Mouse (Mus musculus) ES-E14 (cell line): Measurements from ENCODE around the gene Trim25. TPM values are rescaled to one million over a fixed set of nuclear protein-coding genes. Genes with fewer than 3 reads are reported as not detected.
"Not testable (repeated sequence)": the region's sequence is repeated elsewhere in the genome, so short reads cannot be mapped to it uniquely, and the experiment has no call there.

Source experiments
- DNase-seq: peaks from one replicate; pipeline ENCODE4 v3.0.0-alpha.2; 2013; ENCODE audit warnings: low read depth, low spot score
- H3K27ac ChIP-seq: 2 replicates; pipeline ENCODE4 v1.5.1; 2012; ENCODE audit warnings: low read depth, mild to moderate bottlenecking, low read length, moderate library complexity, mixed read lengths; ENCODE audit not compliant: poor library complexity, insufficient read depth, severe bottlenecking
- H3K36me3 ChIP-seq: 2 replicates; pipeline ENCODE4 v1.6.1; 2012; ENCODE audit warnings: mild to moderate bottlenecking, low read length, moderate library complexity, mixed read lengths; ENCODE audit not compliant: control insufficient read depth, poor library complexity, insufficient read depth, severe bottlenecking
- H3K4me1 ChIP-seq, 2 experiments: fragments of 150-350 bp in 1 of 2; sonication (generic) in 1 of 2; 2 replicates each; pipeline ENCODE4 v1.6.1; 2012; ENCODE audit warnings: low read length in 2 of 2, mild to moderate bottlenecking in 1 of 2, mixed read lengths in 1 of 2; ENCODE audit not compliant: control insufficient read depth in 2 of 2, insufficient read depth in 2 of 2, poor library complexity in 1 of 2
- H3K4me3 ChIP-seq, 2 experiments: fragments of 150-350 bp in 1 of 2; sonication (generic) in 1 of 2; 2 replicates each; pipeline ENCODE4 v1.5.1; 2012; ENCODE audit warnings: low read length in 2 of 2, low read depth in 1 of 2, mild to moderate bottlenecking in 1 of 2, mixed read lengths in 1 of 2; ENCODE audit not compliant: insufficient read depth in 1 of 2, poor library complexity in 1 of 2, severe bottlenecking in 1 of 2
- H3K9ac ChIP-seq: 2 replicates; pipeline ENCODE4 v1.6.1; 2012; ENCODE audit warnings: low read depth, mild to moderate bottlenecking, low read length, mixed read lengths; ENCODE audit not compliant: poor library complexity, insufficient read depth, severe bottlenecking
- H3K9me3 ChIP-seq: fragments of 150-350 bp; sonication (generic); 2 replicates; pipeline ENCODE4 v1.6.1; 2012; ENCODE audit warnings: low read depth, mild to moderate bottlenecking, low read length; ENCODE audit not compliant: control insufficient read depth, insufficient read depth
- CHD2 ChIP-seq: IDR thresholded peaks from 2 replicates; pipeline ENCODE4 v1.6.1; 2014; ENCODE audit warnings: mild to moderate bottlenecking, low read depth, low read length, inconsistent platforms
- HCFC1 ChIP-seq: IDR thresholded peaks from 2 replicates; pipeline ENCODE4 v1.6.1; 2012; ENCODE audit warnings: low read length, inconsistent platforms, borderline replicate concordance; ENCODE audit not compliant: insufficient read depth
- MAFK ChIP-seq: IDR thresholded peaks from 2 replicates; pipeline ENCODE4 v1.6.1; 2014; ENCODE audit warnings: mild to moderate bottlenecking, low read depth, low read length, inconsistent platforms; ENCODE audit not compliant: insufficient read depth
- ZC3H11A ChIP-seq: IDR thresholded peaks from 2 replicates; pipeline ENCODE4 v1.6.1; 2012; ENCODE audit warnings: low read depth, mild to moderate bottlenecking, inconsistent platforms, low read length, borderline replicate concordance
- ZNF384 ChIP-seq: IDR thresholded peaks from 2 replicates; pipeline ENCODE4 v1.6.1; 2012; ENCODE audit warnings: low read depth, low read length, inconsistent platforms
- in situ Hi-C, 2 experiments: fragments of 600-800 bp; cut with MboI; formaldehyde crosslinking; loops; one replicate each; pipeline ENCODE4 v1.15.1; 2025; ENCODE audit warnings: low sequenced_read_pairs in 2 of 2, inconsistent platforms in 1 of 2; ENCODE audit not compliant: unreplicated experiment in 2 of 2
- total RNA-seq: library from RNA; depleted of rRNA; stranded (reverse); fragments of 300-350 nt; gene quantifications from 2 replicates; pipeline ENCODE4 v1.2.3, GENCODE M21; 2012

Trim25 gene
- total RNA-seq, 1 experiment, result 37.8 TPM

- Histone ChIP-seq H3K36me3 (0 out of 2 replicates have a peak, but pooled peaks cover 6% of the 10 kb centered on the region), H3K4me3 (peak overlapping the region; percentile 27 to 46), H3K9ac (peak overlapping the region; percentile 40; the same call in 1 of the 2 replicates), H3K9me3 (no peaks in the 10 kb centered on the region), H3K27ac (peak overlapping the region; percentile 92; the same call in 1 of the 2 replicates), H3K4me1 (peaks cover 8 to 22% of the 10 kb centered on the region in 2 experiments)
- no peak for DNase-seq
- TF ChIP-seq MAFK (no peak), CHD2 (0 out of 2 replicates have a peak, but pooled peaks have one; percentile 12)
- in situ Hi-C loops, result no loop called here
These were observed 3.6 kb upstream of the Trim25 start for GRCm38 (mm10) chr11:88995616-88996015.

GRCm38 (mm10) chr11:88996427-88996826, 2.7 kb upstream of the Trim25 start:
- Histone ChIP-seq H3K36me3 (peaks cover 2% of the 10 kb centered on the region; the same call in 1 of the 2 replicates), H3K4me1 (peaks cover 8 to 22% of the 10 kb centered on the region in 2 experiments), H3K9me3 (no peaks in the 10 kb centered on the region), H3K9ac (peak overlapping the region; percentile 40; the same call in 1 of the 2 replicates), H3K4me3 (peak overlapping the region; percentile 27 to 46), H3K27ac (peak overlapping the region; percentile 92)
- no peak for TF ChIP-seq CHD2
- no peak for TF ChIP-seq HCFC1
- no peak for TF ChIP-seq ZNF384
- TF ChIP-seq ZC3H11A, result no peak
- no peak for TF ChIP-seq MAFK
- peak; percentile 64 for DNase-seq
- in situ Hi-C loops, result no loop called here

- DNase-seq, H3K9me3 ChIP-seq, H3K9ac ChIP-seq, in situ Hi-C loops, H3K36me3 ChIP-seq, H3K4me3 ChIP-seq: not testable (repeated sequence)
- TF ChIP-seq ZNF384 (peak; percentile 32; the same call in 1 of the 2 replicates), MAFK (peak; percentile 66; the same call in 1 of the 2 replicates)
- Histone ChIP-seq H3K27ac (peak overlapping the region; percentile 92; the same call in 1 of the 2 replicates), H3K4me1 (peaks cover 8 to 24% of the 10 kb centered on the region in 2 experiments)
These were observed 1.8 kb upstream of the Trim25 start for GRCm38 (mm10) chr11:88997343-88997742.

GRCm38 (mm10) chr11:88998406-88998805, 770 bp upstream of the Trim25 start:
- peaks cover 9% of the 10 kb centered on the region; the same call in 1 of the 2 replicates for H3K36me3 ChIP-seq
- in situ Hi-C loops, result no loop called here
- H3K9me3 ChIP-seq, result no peaks in the 10 kb centered on the region
- TF ChIP-seq ZNF384, result no peak
- 0 out of 2 replicates have a peak, but pooled peaks have one; percentile 31 for TF ChIP-seq CHD2
- TF ChIP-seq ZC3H11A, result no peak
- TF ChIP-seq HCFC1, result no peak
- TF ChIP-seq MAFK, result no peak
- H3K4me1 ChIP-seq, result peaks cover 11 to 25% of the 10 kb centered on the region in 2 experiments
- H3K9ac ChIP-seq, result no peak overlapping the region
- DNase-seq, result no peak
- peak overlapping the region; percentile 81 to 91; a peak in 2 of 4 replicates for H3K4me3 ChIP-seq
- peak overlapping the region; percentile 67; the same call in 1 of the 2 replicates for H3K27ac ChIP-seq
